Mouse (Mus musculus): ENCODE measurements around the gene Adgrl4.

DNA sequence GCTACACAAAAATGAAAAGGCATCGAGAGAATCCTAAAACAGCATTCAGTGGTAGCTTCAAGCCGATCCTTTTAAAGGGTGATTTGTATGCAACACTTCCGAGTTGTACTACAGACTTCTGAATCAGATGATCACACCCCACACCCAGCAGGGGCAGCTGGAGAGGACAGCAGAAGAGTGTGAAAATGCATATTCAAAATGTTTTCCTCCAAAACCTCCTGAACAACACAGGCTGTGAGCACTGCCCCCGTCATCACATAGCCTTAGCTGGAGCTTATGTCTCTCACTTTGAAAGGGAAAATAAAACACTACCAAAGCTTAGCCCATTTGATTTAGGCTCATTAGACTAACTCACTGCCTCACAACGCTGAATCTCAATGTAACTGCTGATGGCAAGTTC, 113.3 kb downstream of the Adgrl4 start:
- TF ChIP-seq CTCF (IDR thresholded peaks at IDR 0.05; ENCODE audit: insufficient read depth, low read depth, low read length), result no peak
- TF ChIP-seq POLR2A (IDR thresholded peaks at IDR 0.05; ENCODE audit: insufficient read depth, low read depth, low read length), result no peak

Data from olfactory bulb, adult 2 months (tissue).